Mouse (Mus musculus): ENCODE measurements around the gene Ifna1.
A peak's percentile ranks its signal among the peaks of the same experiment; 100 is the strongest.
"Not testable (repeated sequence)": the region's sequence is repeated elsewhere in the genome, so short reads cannot be mapped to it uniquely, and the experiment has no call there.

Gene Ifna1

GRCm38 (mm10) chr4:88849698-88850097 is at the start of gene Ifna1:
Ifna1 (plus strand) TSS chr4:88850087.
- no peak for DNase-seq (ENCODE audit: low read depth, low spot score)

GRCm38 (mm10) chr4:88802954-88803353 is 46.9 kb upstream of the Ifna1 start, which contains the start of gene Gm13287:
Gm13287 (plus strand) TSS chr4:88803254.
- not testable (repeated sequence) for DNase-seq (ENCODE audit: low read depth, low spot score)

- not testable (repeated sequence) for DNase-seq (ENCODE audit: low read depth, low spot score)
Observed at GRCm38 (mm10) chr4:88805231-88805630, 44.7 kb upstream of the Ifna1 start, which contains the start of gene Gm13288. Gm13288 (plus strand) TSS chr4:88805531.

- not testable (repeated sequence) for DNase-seq (ENCODE audit: low read depth, low spot score)
Observed at GRCm38 (mm10) chr4:88805761-88806160, 44.1 kb upstream of the Ifna1 start.

- no peak for DNase-seq (ENCODE audit: low read depth, low spot score)
Observed at GRCm38 (mm10) chr4:88815928-88816327, 34.0 kb upstream of the Ifna1 start, which contains the start of gene Ifna7. Ifna7 (plus strand) TSS chr4:88816228.

GRCm38 (mm10) chr4:88819659-88820058 is 30.2 kb upstream of the Ifna1 start, which contains the start of gene Ifna11:
Ifna11 (plus strand) TSS chr4:88819959.
- no peak for DNase-seq (ENCODE audit: low read depth, low spot score)

GRCm38 (mm10) chr4:88822995-88823394 is 26.9 kb upstream of the Ifna1 start:
- no peak for DNase-seq (ENCODE audit: low read depth, low spot score)

- DNase-seq (ENCODE audit: low read depth, low spot score) = not testable (repeated sequence)
Observed at GRCm38 (mm10) chr4:88827116-88827515, 22.8 kb upstream of the Ifna1 start, which contains the start of gene Ifna6. Ifna6 (plus strand) TSS chr4:88827416.

GRCm38 (mm10) chr4:88830523-88830922 is 19.4 kb upstream of the Ifna1 start:
- no peak for DNase-seq (ENCODE audit: low read depth, low spot score)

- DNase-seq (ENCODE audit: low read depth, low spot score) = not testable (repeated sequence)
Observed at GRCm38 (mm10) chr4:88835225-88835624, 14.7 kb upstream of the Ifna1 start, which contains the start of gene Ifna5. Ifna5 (plus strand) TSS chr4:88835525.

GRCm38 (mm10) chr4:88838828-88839227 is 11.1 kb upstream of the Ifna1 start:
- no peak for DNase-seq (ENCODE audit: low read depth, low spot score)

GRCm38 (mm10) chr4:88840058-88840457 is 9.8 kb upstream of the Ifna1 start:
- no peak for DNase-seq (ENCODE audit: low read depth, low spot score)

- DNase-seq (ENCODE audit: low read depth, low spot score) = no peak
Observed at GRCm38 (mm10) chr4:88841438-88841911, 8.4 kb upstream of the Ifna1 start, which contains the start of gene Ifna4. Ifna4 (plus strand) TSS chr4:88841861.

GRCm38 (mm10) chr4:88845334-88845733 is 4.6 kb upstream of the Ifna1 start:
- no peak for DNase-seq (ENCODE audit: low read depth, low spot score)

GRCm38 (mm10) chr4:88851026-88851763 is 1.3 kb downstream of the Ifna1 start:
- DNase-seq (ENCODE audit: low read depth, low spot score) = no peak

- DNase-seq (ENCODE audit: low read depth, low spot score) = no peak
Observed at GRCm38 (mm10) chr4:88859214-88859613, 9.3 kb downstream of the Ifna1 start.

- DNase-seq (ENCODE audit: low read depth, low spot score) = no peak
Observed at GRCm38 (mm10) chr4:88863309-88863708, 13.4 kb downstream of the Ifna1 start.

- no peak for DNase-seq (ENCODE audit: low read depth, low spot score)
Observed at GRCm38 (mm10) chr4:88864599-88864998, 14.7 kb downstream of the Ifna1 start.

- no peak for DNase-seq (ENCODE audit: low read depth, low spot score)
Observed at GRCm38 (mm10) chr4:88865011-88865569, 15.2 kb downstream of the Ifna1 start.

- DNase-seq (ENCODE audit: low read depth, low spot score) = peak; percentile 77
Observed at GRCm38 (mm10) chr4:88867366-88867925, 17.6 kb downstream of the Ifna1 start.

- peak; percentile 43 for DNase-seq (ENCODE audit: low read depth, low spot score)
Observed at GRCm38 (mm10) chr4:88867926-88868911, 18.3 kb downstream of the Ifna1 start.

Data from forelimb bud, embryonic 11.5 days (tissue).